Mouse (Mus musculus) gastrocnemius, postnatal 10 days (tissue): ENCODE data around the gene Zfp398. TPM values are rescaled to one million over a fixed set of nuclear protein-coding genes. Genes with fewer than 3 reads are reported as not detected.

ENCODE experiments used
- DNase-seq: peaks from one replicate; pipeline ENCODE4 v3.0.0; 2021; ENCODE audit warnings: mixed read lengths
- long read RNA-seq, 2 experiments: library from polyadenylated mRNA; stranded (forward); transcript quantifications; one replicate each; pipeline ENCODE4 v2.0.0; 2021
- total RNA-seq, 2 experiments: library from RNA; stranded (reverse); gene quantifications; 2 replicates each; pipeline ENCODE4 v1.2.3; 2021

Zfp398 gene
- 1 to 10 TPM; 5.3 to 7.0 TPM for total RNA-seq
- long read RNA-seq, experiment 1, result 0 reads
- long read RNA-seq, experiment 2, full-length matches to known transcripts, result 2 of 2 reads
- long read RNA-seq, experiment 2, partial matches to known transcripts, result 0 of 2 reads
- long read RNA-seq, experiment 2, other reads (novel, unspliced or antisense), result 0 of 2 reads

DNA sequence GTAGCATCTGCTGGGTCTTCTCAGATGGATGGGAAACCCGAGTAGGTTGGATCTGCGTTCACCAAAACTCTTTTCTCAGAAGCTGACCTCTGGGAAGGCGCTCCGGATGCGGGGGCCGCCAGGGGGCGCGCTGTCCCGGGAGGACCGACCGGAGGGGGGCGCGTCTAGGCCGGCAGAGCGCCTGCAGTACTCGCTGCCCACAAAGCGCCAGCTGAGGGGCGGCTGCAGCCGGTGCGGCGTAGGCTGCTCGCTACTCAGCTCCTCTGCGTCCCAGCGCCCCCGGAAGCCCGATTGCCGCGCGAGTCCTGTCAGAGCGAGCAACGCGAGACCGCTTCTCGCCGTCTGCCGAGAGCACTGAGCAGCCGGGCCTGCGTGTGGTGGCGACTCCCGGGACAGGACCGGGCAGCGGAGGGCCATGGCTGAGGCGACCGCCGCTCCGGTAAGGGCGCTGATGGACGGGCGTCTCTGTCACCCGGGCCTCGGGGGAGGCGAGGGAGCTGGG is at the start of gene Zfp398:
Gene Zfp398, plus strand, starts transcription at position 180 of the 502 bp plus-strand sequence.
- peak; percentile 98 for DNase-seq

DNA sequence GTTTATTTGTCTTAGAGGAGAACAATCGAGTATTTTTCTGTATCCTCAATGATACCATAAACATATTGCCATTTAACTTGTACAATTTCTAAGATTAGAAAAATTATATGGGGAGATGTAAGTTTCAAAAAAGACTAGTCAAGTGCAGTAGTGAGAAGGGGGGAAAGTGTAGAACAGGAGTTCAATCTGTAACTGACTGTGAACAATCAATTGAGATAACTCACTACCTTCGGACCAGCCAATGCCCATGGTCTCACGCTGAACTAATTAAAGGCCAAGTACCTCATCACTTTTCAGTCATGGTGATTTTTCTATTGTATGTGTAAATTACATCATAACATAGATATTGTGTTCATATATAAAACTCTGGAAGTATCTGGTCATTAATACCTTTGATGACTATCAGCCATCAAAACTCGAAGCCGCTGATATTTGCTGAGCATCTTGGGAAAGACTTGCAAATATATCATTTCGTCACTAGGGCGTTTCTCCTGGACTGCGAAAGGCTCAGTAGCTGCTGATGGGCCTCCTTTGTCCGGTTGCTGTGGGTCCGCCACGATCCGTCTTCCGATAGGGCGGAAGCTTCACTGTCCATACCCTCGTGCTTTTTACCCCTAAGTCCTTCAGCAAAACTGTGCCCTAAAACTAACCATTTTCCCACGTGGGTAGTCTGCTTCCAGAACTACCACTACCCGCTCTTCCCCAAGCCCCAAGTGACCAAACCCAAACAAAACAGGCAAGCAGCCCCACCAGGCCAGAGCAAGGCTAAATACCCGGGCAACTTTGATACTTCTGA is 47.3 kb upstream of the Zfp398 start:
- DNase-seq, result peak; percentile 71

DNA sequence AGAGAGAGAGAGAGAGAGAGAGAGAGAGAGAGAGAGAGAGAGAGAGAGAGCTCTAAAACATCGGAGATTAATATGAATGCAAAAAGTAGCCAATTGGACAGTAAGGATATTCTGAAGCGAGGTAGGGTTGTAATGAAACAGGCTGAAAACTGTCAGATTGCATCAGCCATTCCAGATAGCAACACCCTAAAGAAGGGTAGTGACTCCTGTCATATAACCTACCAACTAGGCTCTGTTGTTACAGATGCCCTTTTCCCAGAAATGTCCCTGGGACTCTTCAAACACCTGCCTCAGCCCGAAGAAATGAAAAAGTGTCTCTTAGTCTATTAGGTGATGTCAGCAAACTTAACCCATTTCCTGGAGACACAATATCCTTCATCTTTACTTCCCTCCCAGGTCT is 46.6 kb upstream of the Zfp398 start:
- no peak for DNase-seq

DNA sequence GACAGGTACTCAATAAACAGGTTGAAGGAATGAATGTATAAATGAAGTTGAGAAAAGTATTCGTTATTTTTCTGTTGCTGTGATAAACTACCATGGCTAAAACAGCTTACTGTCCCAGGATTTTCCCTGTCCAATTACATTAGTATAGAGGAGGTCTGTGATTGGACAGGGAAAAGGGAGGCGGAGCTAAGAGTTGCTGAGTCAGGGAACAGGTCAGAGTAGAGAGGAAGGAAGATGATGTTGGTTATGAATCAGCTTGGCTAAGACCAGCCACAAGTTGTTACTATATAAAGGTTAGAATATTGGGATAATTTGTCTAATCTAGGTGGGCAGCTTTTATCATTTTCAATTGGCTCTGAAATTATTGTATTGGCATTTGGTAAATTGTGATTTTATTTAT is 44.7 kb upstream of the Zfp398 start:
- no peak for DNase-seq

DNA sequence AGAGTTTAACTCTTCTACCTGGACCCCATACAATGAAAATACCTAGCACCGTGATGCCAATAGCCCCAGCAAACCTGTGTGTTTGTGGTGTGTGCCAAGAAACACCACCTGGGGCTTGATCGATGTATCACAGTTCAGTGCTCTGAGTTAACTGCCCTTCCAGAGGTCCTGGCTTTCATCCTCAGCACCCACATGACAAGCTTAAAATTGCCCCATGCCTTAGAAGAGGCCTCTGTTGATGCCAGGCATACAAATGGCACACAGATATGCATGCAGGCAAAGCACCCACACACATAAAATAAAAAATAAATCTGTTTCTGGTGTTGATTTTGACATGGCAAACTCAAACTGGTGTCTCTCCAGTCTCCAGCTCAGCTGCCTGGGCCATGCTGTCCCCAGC is 42.9 kb upstream of the Zfp398 start:
- DNase-seq, result no peak

DNA sequence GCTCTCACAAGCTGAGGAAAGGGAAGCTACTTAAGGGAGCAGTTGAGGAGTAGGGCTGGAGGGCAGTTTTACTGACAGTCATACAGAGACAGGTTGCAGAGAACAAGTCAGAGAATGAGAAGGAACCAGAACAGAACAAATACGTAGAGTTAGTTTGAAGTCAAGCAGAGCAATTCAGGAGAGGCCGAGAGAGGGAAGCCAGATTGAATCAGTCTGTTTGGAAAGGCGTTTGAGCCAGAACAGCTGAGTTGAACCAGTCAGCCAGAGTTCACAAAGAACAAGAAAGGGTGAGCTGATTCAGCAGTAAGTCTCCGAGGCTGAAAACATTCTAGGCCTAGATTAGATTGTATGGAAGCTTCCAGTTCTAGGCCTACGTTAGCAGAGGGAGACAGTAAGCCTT is 42.2 kb upstream of the Zfp398 start:
- DNase-seq, result no peak

DNA sequence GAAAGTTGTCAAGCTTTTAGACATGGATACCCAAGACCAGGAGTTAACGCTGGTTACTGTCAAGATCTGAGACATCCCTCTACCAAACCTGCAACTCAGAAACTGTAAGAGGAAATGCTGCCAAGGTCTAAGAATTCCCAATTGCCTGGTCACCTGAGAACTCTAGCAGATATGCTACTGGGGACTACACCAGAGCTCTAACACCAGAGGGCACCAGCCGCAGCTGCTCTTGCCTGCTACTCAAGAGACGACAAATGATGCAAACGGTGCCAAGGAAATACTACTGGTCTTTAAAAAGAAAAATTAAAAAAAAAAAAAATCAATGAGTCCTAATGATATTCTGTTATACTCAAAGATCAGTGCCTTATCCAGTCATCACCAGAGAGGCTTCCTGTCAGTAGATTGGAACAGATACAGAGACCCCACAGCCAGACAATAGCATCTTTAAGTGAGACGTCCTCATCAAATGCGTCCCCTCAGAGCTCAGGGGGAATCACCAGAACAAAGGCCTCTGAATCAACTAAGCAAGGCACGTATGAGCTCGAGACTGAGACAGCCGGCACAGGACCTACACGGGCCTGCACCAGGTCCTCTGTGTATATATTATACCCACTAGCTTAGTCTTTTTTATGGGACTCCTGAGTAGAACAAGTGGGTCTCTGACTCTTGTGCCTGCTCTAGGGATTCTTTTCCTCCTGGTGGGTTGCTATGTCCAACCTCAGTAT is 41.2 kb upstream of the Zfp398 start:
- no peak for DNase-seq

DNA sequence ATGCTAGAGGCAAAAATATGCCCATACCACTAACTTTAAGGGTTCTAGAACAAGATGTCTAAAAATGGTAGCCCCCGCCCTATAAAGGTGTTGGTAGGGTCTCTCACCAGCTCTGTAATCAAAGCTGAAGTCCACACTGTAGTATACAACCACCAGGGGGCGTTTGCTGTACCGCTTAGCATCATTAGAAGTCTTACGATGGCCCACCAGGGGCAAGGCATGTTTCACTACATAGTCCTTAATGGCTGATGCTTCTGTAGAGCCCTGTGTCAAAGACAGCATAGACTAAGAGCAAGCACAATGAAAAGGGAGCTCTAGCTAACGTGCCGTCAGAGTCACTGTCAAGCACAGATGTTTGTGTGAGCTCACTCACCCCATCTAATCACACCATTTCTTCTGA is 36.4 kb upstream of the Zfp398 start:
- peak; percentile 57 for DNase-seq

DNA sequence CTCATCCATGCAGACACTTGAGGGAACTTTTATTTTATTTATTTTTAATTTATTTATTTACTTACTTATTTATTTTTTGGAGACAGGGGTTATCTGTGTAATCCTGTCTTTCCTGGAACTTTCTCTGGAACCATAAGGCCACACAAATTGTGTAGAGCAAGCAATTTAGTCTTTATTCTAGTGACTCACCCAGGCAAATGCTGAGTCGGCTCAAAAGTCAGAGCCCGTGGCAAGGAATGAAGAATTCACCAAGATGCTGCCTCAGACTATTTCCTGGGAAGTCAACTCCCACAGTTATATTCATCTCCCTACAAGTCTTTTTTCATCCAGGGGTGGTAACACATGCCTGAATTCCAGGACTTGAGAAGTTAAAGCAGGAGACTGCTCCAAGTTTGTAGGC is 29.9 kb upstream of the Zfp398 start:
- DNase-seq, result no peak

DNA sequence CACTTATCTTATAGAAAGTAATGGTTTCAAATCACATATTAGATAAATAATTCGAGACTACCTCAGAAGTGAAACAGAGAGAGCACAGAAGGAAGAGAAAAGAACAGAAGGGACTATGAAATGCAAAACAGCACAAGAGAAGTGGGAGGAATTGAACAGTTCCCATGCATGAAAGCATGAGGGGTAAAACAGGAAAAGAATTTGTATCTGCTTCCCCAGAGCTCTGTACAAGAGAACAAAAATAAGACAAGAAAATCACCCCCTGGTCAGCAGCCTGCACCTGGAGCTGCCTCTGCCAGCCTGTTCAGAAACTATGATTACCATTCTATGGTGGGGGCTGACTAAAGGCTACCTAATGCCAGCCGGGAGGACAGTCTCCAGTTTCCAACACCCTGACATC is 28.0 kb upstream of the Zfp398 start:
- DNase-seq, result no peak

DNA sequence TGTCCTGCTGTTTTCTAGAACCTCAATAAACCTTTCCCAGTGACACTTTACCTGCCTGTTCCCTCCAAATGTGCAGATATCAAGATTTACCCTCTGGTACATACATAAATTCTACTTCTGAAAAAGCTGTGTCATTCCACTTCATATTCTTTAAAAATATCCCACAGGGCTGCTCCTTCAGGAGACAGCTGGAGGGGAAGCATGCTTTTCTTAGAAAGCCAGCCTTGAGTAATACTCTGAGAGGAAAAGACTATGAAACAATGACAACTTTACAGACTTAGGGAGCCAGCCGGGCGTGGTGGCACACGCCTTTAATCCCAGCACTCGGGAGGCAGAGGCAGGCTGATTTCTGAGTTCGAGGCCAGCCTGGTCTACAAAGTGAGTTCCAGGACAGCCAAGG is 26.9 kb upstream of the Zfp398 start:
- no peak for DNase-seq

DNA sequence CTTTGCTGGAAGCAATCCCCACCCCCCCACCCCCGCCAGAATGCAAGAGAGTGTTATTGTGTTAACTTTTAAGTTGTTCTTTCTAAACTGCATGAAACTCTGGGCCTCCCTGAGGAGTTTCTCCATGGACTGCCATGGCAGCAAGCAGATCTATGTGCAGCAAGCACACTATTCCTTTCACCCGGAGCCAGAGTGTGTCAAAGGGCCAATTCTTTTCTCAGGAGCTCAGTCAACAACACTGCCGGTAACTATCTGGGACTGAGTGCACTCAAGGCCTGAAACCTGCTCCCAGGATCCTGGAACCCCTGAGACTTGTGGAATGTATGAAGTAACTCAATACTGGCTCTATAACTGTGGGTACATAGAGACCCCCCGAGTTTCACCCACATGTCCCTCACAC is 26.4 kb upstream of the Zfp398 start:
- no peak for DNase-seq

DNA sequence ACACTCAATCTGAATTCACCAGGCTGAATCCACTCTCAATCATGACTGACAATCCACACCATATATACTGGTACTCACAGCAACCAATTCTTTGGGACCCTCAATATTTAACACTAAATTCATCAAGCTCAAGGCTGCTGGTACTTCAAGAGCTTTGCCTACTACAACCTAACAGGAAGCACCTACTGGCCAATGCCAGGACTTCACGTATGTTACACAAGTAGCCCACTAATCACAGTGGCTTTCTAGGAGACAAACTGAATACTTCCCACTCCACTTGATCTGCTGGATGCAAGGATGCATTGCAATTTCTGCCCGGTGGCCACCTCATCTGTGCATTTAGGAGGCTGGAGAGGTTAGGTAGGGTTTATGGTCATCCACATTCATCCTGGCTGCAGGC is 25.3 kb upstream of the Zfp398 start:
- no peak for DNase-seq

DNA sequence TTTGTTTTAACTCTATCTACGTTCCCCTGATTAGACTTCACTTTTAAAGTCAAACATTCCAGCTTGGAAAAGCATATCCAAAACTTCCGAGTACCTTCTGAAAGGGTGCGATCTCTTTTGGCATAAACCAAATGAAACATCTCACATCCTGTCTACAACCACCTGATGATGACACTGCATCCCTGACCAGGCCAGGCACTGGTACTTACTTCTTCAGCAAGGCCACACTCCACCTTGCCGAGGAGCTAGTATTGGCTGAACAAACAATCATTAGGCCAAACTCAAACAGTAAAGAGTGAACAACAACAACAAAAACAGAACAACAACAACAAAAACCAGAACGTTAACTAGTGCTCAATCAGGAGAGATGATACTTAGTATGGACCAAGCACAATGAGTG is 24.1 kb upstream of the Zfp398 start:
- no peak for DNase-seq

DNA sequence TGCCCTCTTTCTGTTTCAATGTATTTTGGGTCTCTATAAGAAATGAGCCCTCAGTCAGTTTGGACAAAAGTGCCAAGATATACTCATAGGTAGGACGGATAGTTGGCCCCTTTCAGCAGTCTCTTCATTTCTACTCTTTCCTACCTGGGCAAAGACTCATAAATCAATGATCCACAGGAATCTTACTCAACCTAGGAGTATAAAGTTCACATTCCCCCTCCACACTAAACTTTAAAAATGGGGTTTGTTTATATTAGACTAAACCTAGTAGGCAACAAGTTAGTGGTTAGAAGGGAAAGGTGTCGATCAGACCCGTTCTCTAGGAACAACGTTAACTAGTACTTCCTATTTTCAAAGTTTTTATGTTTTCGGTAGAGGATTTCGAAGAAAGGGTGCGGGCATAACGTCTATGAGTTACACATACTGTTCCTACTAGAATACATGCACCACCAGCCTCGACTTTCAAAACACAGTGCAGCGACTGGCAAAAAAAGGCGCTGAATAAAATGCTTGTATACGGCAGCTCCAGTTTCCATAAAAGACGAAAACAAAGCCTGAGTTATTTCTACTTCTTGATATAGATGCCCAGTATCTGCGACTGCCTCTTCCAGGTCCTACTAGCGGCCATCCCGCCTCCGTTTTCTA is 23.1 kb upstream of the Zfp398 start:
- DNase-seq, result no peak

DNA sequence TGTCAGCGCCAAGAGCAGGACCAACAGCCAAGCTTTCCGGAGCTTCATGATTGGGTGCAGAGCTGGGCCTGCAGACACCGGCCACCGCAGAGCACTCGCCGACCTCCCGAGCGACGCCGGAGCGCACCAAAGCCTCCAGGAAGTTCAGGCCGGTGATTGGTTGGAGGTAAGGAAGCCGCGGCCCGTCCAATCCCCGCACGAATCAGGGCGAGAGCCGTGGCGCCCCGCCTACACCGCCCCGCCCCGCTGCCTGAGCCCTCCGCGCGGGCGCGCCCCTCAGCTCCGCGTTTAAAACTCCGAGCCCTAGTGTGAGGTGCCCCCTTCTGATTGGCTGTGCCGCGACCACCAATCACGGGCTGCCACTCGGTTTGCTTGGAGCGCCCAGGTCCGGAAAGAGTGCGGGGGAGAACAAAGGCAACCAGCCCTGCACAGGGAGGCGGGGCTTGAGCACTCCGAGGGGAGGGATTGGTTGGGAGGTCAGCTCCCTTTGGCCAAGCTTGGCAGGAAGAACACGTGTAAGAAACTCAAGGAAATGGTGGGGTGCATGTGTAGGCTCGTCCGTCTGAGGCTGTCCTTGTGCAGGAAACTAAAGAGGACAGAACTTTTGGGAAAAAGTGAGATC is 22.1 kb upstream of the Zfp398 start, which contains the start of gene Pdia4:
Gene Pdia4, minus strand, starts transcription at position 174 of the 622 bp plus-strand sequence.
- peak; percentile 98 for DNase-seq

DNA sequence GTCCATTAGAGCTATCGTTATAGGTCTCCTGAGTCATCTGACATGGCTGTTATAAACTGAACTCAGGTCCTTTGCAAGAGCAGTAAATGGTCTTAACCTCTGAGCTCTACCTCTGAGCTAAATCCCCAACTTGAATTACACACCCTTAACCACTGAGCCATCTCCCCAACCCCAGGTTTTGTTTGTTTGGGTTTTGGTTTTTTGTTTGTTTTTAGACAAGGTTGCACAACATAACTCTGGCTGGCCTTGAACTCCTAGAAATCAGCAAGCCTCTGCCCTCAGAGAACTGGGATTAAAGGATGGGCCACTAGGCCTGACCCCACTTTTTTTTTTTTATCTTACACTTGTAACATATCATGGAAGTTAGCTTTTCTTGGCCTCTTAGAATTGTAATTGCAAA is 19.3 kb upstream of the Zfp398 start:
- no peak for DNase-seq

DNA sequence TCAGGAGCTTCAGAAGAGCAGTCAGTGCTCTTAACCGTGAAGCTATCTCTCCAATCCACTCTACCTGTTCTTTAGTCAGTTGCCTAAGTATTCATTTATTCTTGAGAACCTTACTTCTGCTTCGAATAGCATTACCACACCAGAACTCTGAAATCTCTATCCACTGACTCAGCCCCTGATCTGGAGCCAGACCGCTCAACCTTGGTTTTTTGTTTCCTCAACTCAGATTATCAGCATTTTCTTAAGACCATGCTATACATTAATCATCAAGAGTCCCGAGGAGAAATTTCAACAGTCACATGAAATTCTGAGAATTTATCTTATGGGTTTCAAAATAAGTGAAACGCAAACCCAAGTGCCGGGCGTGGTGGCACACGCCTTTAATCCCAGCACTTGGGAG is 16.7 kb upstream of the Zfp398 start:
- DNase-seq, result no peak

DNA sequence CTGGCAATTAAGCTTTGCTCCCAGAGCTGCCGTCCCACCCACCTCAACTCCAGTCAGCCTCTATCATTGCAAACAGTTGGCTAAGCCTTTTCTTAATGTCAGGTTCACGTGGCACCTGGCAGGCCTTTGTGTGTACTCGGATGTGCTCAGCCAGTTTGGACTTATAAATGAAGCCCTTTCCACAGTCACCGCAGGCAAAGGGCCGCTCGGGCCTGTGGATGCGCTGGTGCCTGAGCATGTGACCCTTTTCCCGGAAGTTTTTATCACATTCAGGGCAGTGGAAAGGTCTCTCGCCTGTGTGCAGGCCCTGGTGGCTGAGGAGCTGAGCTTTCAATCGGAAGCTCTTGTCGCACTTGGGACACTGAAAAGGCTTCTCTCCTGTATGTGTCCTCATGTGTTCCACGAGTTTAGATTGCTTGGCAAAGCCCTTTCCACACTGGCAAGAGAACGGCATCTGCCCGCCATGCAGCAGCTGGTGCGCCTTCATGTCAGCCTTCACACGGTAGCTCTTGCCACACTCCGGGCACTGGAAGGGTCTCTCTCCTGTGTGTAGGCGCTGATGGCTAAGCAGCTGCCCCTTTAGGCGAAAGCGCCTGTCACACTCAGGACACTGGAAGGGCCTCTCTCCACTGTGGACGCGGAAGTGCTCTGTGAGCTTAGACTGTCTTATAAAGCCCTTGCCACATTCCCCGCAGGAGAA is 15.7 kb upstream of the Zfp398 start:
- no peak for DNase-seq

DNA sequence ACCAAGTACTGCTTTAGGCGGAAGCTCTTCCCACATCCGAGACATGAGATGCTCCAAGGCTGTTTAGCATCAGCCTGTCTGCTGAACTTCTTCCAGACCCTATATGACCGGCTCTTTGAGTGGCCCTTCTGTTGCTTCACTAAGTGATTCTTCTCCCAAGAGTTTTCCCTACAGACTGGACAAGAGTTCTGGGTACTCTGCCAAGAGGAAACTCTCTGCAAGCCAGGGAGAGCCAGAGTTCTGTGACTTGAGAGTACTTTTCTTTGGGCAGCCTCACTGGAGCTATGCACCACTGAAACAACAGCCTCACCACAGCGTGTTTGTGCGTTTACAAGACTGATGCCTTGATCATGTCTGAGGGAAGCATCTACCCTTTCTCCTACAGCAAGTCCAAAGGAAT is 14.2 kb upstream of the Zfp398 start:
- DNase-seq, result no peak

DNA sequence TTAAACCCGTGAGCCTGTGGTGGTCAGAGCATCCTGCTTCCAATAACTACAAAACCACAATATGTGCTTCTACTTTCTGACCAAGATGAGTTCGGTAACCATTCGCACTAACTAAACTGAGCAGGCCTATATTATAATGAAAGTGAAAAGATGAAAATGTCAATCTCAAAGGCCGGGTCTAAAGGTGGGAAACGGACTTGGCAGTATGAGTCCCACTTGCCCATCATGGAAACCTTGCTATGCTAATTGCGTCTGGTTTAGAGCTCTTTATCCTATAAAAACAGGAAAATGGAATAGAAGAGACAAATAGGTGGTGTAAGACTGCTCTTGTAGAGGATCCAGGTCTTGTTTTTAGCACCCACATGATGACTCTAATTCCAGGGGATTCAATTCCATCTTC is 13.7 kb upstream of the Zfp398 start:
- DNase-seq, result no peak

DNA sequence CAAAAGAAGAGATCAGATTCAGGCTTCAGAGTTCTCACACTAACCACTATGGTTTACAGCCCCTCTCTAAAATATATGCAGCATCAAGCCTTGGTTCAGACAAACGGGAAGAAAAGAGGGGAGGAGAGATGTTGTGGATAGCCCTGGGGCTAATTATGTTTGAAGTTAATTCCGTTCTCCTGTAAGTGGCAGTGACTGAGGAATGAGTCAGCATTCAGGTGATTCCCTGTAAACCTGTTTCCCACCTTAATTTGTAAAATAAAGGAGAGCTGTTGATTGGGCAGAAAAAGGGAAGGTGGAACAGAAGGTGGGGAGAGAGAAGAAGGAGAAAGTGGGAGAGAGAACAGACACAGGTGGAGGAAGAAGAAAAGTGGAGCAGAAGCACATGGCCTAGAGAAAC is 11.2 kb upstream of the Zfp398 start:
- DNase-seq, result no peak
